Mouse (Mus musculus) adrenal gland, postnatal 14 days (tissue): ENCODE results near the gene Tmco3. TPM values are rescaled to one million over a fixed set of nuclear protein-coding genes. Genes with fewer than 3 reads are reported as not detected.

ENCODE experiments used
- DNase-seq: peaks from one replicate; pipeline ENCODE4 v3.0.0; 2021; ENCODE audit warnings: mixed read lengths
- long read RNA-seq, 2 experiments: library from polyadenylated mRNA; stranded (forward); transcript quantifications; one replicate each; pipeline ENCODE4 v2.0.0; 2021
- total RNA-seq: library from RNA; stranded (reverse); gene quantifications from 2 replicates; pipeline ENCODE4 v1.2.3, GENCODE M21; 2021

The Tmco3 gene
- 21.5 and 23.7 TPM in 2 replicates for total RNA-seq
- long read RNA-seq, experiment 1, full-length matches to known transcripts, result 14 of 51 reads
- long read RNA-seq, experiment 1, partial matches to known transcripts, result 4 of 51 reads
- long read RNA-seq, experiment 1, other reads (novel, unspliced or antisense), result 33 of 51 reads
- long read RNA-seq, experiment 2, full-length matches to known transcripts, result 9 of 38 reads
- long read RNA-seq, experiment 2, partial matches to known transcripts, result 3 of 38 reads
- long read RNA-seq, experiment 2, other reads (novel, unspliced or antisense), result 26 of 38 reads

GRCm38 (mm10) chr8:13287692-13288623 is at the start of gene Tmco3, which contains the start of gene Dcun1d2:
Gene Tmco3, plus strand, starts transcription at chr8:13288190.
Gene Dcun1d2, minus strand, starts transcription at chr8:13288131.
- peak; percentile 97 for DNase-seq

GRCm38 (mm10) chr8:13240055-13240454 is 47.9 kb upstream of the Tmco3 start:
- DNase-seq, result no peak

- DNase-seq, result peak; percentile 38
These were observed 47.3 kb upstream of the Tmco3 start for GRCm38 (mm10) chr8:13240691-13241090.

- no peak for DNase-seq
These were observed 44.8 kb upstream of the Tmco3 start for GRCm38 (mm10) chr8:13242985-13243870.

- no peak for DNase-seq
These were observed 43.6 kb upstream of the Tmco3 start for GRCm38 (mm10) chr8:13244343-13244880.

- no peak for DNase-seq
These were observed 35.2 kb upstream of the Tmco3 start for GRCm38 (mm10) chr8:13252837-13253236.

- no peak for DNase-seq
These were observed 34.6 kb upstream of the Tmco3 start for GRCm38 (mm10) chr8:13253413-13253812.

GRCm38 (mm10) chr8:13254019-13254418 is 34.0 kb upstream of the Tmco3 start, which contains the start of gene Adprhl1:
Gene Adprhl1, minus strand, starts transcription at chr8:13254162.
- DNase-seq, result peak; percentile 90

GRCm38 (mm10) chr8:13263376-13263775 is 24.6 kb upstream of the Tmco3 start:
- DNase-seq, result no peak

- no peak for DNase-seq
These were observed 20.4 kb upstream of the Tmco3 start for GRCm38 (mm10) chr8:13267566-13267965.

GRCm38 (mm10) chr8:13272834-13273233 is 15.2 kb upstream of the Tmco3 start:
- DNase-seq, result no peak

- DNase-seq, result no peak
These were observed 11.0 kb upstream of the Tmco3 start for GRCm38 (mm10) chr8:13276941-13277447.

- DNase-seq, result no peak
These were observed 4.8 kb upstream of the Tmco3 start for GRCm38 (mm10) chr8:13283200-13283599.

GRCm38 (mm10) chr8:13287304-13287691 is 692 bp upstream of the Tmco3 start:
- DNase-seq, result peak; percentile 97

GRCm38 (mm10) chr8:13288646-13289045 is 656 bp downstream of the Tmco3 start:
- DNase-seq, result no peak

GRCm38 (mm10) chr8:13292364-13292763 is 4.4 kb downstream of the Tmco3 start:
- DNase-seq, result peak; percentile 90

- DNase-seq, result no peak
These were observed 5.9 kb downstream of the Tmco3 start for GRCm38 (mm10) chr8:13293677-13294470.

- no peak for DNase-seq
These were observed 11.6 kb downstream of the Tmco3 start for GRCm38 (mm10) chr8:13299571-13299970.

GRCm38 (mm10) chr8:13301036-13301435 is 13.0 kb downstream of the Tmco3 start:
- no peak for DNase-seq

- DNase-seq, result no peak
These were observed 17.5 kb downstream of the Tmco3 start for GRCm38 (mm10) chr8:13305459-13305858.

GRCm38 (mm10) chr8:13305884-13306283 is 17.9 kb downstream of the Tmco3 start:
- DNase-seq, result no peak
